Mouse (Mus musculus) left cerebral cortex, postnatal 14 days (tissue): ENCODE measurements around the gene St6gal1. TPM values are rescaled to one million over a fixed set of nuclear protein-coding genes. Genes with fewer than 3 reads are reported as not detected.

Source experiments
- DNase-seq, 2 experiments: peaks; one replicate each; pipeline ENCODE4 v3.0.0; 2021 to 2022; ENCODE audit warnings: low spot score in 2 of 2, mixed read lengths in 1 of 2
- intact Hi-C: fragments of 180-260 bp; cut with DNase I; formaldehyde crosslinking; loops from one replicate; pipeline ENCODE4 v1.15.1; 2025
- total RNA-seq, 2 experiments: library from RNA; stranded (reverse); gene quantifications; 2 replicates each; pipeline ENCODE4 v1.2.3; 2021

St6gal1 gene
- total RNA-seq, 2 experiments from 2014 or later, result 10.5 to 13.0 TPM

DNA sequence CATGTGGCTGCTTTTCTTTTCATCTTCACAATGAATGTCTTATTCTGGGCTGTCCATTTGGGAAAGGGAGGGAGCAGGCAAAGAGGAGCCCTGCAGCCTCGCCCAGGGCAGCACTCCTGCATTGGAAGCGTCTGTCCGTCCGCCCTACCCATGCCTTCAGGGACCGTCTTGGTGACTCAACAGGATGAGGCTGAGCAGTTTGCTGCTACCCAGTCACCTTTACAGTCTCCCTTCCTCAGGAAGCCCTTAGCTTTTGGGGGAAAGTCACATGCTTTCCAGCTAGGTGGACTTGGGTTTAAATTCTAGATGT, 16.4 kb downstream of the St6gal1 start:
- intact Hi-C loops, result no loop called here
- DNase-seq, result no peak

- DNase-seq, result no peak
- intact Hi-C loops, result no loop called here
Observed at GRCm38 (mm10) chr16:23243726-23244425, 19.3 kb downstream of the St6gal1 start.

DNA sequence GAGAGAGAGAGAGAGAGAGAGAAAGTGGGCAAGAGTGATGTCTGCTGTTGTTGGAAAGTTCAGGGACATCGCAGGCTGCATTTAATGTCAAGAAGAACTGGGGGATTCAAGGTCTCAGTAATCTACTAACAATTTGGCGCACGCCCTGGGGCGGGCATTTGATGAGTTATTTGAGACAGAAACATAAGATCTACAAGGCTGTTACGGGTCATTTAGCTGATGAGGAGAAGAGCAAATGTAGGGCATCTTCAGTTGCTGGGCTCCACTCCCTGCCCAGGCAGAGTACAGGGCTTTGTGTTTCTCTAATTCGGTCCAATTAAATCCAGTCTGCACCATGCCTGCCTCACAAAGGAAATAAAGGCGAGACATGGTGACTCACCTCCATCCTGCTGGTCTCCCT, 19.9 kb downstream of the St6gal1 start:
- intact Hi-C loops, result no loop called here

GRCm38 (mm10) chr16:23249285-23249684, 24.7 kb downstream of the St6gal1 start:
- intact Hi-C loops, result no loop called here
- no peak for DNase-seq

More for the DNA sequence above, 19.9 kb downstream of the St6gal1 start:
- DNase-seq, result no peak

DNA sequence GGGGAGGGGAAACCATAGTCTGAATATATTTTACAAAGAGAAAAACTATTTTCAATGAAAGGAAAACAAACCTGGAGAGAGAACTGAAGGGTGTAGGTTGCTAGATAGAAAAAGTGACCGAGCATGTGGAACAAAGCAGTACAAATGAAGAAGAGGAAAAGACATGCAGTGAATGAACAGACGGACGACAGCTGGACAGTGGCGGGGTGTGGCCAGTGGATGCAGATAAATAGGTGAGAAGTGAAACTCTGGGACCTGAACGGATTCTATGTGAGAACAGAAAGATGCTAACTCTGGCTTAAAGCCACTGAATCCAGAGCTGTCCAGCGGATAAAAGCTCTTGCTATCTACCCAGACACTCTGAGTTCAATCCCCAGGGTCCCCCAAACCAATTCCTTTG, 25.2 kb downstream of the St6gal1 start:
- DNase-seq, result no peak
- intact Hi-C loops, result no loop called here

DNA sequence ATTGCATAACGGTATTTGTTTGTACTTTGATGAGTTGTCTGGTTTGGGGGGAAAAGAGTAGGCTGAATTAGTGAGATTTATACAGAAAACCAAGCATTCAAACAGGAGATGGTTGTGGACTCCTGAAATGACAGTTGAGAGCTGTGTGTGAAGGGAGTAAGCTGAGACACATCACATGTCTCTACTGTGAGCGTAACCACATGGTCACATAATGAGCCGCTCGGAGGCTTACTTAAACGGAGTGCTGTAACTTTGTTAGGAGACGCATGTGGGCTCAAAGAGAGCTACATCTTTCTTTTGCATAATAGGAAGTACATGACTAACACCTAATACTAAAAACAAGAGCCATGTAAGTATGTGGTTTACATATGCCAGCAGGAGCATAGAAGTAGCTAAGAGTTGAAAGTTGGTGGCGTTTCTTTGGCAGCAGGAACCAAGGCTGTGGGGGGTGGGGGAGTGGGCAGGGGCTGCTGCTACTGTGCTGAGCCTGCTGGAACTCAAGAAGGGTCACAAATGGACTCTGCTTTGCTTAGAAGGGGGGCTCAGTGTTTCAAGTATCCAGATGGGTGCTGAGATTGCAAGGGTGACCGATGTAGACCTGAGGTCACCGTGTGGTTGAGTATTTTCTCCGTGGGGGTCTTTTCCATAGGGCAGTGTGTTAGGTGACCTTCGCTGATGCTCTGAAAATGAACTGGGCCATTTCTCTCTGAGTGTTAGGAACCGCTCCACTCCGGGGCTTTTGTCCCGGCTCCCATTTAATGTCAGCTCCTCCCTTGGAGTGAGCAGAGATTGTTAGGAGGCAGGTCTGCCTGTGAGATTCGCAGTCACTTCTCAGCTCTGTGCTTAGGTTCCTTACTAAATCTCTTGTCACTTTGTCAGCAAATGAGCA, 26.3 kb downstream of the St6gal1 start:
- intact Hi-C loops, result no loop called here

GRCm38 (mm10) chr16:23251445-23251773, 26.9 kb downstream of the St6gal1 start:
- no peak for DNase-seq
- intact Hi-C loops, result no loop called here

More for the DNA sequence above, 26.3 kb downstream of the St6gal1 start:
- DNase-seq, result no peak

DNA sequence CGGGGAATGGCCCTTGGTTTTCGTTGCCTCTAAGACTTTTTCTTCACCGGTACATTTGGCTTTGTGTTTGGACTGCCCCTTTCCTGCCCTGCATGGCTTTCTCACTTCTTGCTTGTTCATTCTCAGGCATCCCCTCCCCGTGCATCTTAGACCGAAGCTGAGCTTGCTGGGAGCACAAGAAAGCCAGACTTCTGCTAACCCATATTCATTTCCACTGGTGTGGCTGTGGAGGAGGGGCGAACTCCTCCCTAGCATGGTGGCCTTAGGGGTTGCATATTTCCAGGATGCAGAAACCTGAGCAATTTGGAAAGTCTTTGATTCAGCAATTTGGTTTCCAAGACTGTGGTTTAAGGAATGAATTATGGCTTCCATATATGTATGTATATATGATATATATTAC, 29.1 kb downstream of the St6gal1 start:
- no peak for DNase-seq
- intact Hi-C loops, result no loop called here

GRCm38 (mm10) chr16:23254062-23254461, 29.5 kb downstream of the St6gal1 start:
- no peak for DNase-seq
- intact Hi-C loops, result no loop called here

- intact Hi-C loops, result no loop called here
Observed at GRCm38 (mm10) chr16:23256638-23257037, 32.1 kb downstream of the St6gal1 start.

DNA sequence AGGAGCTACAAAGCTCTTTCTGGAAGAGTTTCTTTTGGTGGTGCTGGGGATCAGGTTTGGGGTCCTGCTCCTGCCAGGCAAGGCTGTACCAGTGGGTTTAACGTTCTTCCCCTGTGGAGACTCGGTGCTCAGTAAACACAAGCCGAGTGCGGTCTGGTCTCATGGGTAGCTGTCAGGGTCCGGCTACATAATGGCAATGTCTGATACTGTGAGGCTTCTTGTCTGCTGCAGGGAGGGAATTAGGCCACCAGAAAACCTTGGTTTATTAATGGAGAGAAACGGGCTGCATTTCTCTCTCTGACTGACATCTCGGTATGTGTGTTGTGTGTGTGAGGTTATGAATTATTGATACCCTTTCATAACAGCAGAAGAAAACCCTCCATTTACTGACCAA, 33.9 kb downstream of the St6gal1 start:
- DNase-seq, result no peak
- intact Hi-C loops, result no loop called here

More at GRCm38 (mm10) chr16:23256638-23257037, 32.1 kb downstream of the St6gal1 start:
- DNase-seq, result no peak

DNA sequence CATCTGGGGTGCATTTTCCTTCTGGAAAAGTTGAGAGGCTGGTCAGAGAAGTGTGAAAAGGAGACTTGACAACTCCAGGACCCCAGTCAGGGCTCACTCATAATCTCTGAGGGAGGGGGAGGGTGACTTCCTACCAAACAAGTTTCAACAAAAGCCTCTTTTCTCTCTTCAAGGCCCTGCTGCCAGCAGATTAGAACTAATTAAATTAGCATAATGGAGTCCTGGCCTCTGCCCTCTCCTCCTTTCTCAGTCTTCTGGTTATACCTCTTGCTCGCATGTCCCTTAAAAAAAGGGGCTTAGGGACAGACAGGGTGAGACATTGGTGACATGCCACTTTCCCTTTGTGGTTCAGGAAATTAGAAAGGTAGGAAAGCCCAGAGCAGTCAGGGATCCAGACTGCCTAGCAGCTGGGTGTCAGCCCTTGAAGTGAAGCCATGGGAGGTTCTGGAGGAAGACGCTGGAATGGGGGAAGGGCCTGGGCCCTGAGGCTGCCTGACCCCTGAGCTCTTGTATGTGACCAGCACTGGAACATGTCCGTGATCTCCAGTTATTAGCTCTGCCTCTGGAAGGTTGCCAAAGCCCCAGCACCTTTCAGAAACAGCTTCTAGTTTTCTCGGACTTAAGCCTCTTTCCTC, 34.4 kb downstream of the St6gal1 start:
- no peak for DNase-seq
- intact Hi-C loops, result no loop called here

DNA sequence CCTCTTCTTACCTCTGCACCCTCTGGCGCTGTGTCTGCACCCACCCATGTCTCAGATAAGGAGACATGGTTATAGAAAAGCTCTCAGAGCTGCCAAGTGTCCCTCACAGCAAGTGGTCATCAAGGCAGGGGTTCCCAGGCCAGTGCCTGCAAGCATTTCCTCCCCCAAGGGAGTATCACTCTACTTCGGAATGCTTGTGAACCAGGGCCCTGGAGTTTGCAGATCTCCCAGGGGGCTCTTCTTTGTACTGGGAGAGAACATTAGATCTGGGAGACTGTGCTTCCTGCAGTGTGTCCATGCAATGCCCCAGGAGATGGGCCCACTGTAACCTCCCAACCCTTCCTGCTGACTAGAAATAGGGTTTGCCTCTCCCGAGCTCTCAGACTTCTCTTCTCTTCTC, 35.0 kb downstream of the St6gal1 start:
- no peak for DNase-seq
- intact Hi-C loops, result no loop called here

DNA sequence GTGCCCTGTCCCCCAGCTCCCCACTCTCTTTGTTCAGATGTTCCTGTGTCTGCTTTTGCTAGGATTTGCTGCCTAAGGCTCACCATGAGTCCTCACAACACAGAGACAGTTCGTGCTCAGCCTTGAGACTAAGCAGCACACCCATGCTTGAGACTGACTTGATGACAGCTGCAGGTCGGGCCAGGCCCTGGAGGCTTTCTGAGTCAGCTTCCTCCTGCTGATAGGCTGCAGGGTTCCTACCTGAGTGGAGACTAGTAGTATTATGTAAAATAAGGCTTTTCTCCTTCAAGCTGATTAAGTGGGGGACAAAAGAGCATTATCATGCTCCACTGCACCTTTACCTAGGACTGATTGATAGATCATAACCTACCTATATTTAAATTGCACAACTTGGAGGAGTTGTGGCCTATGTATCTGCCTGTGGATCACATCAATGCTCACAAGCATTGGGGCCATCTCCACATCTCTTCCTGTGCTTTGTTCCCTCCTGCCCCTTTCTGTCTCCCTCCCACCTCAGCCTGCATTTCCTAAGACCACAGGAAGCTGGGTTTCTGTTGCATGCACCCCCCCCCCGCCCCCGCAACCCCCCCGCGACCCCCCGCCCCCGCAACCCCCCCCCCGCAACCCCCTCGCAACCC, 37.7 kb downstream of the St6gal1 start:
- intact Hi-C loops, result no loop called here
- no peak for DNase-seq

DNA sequence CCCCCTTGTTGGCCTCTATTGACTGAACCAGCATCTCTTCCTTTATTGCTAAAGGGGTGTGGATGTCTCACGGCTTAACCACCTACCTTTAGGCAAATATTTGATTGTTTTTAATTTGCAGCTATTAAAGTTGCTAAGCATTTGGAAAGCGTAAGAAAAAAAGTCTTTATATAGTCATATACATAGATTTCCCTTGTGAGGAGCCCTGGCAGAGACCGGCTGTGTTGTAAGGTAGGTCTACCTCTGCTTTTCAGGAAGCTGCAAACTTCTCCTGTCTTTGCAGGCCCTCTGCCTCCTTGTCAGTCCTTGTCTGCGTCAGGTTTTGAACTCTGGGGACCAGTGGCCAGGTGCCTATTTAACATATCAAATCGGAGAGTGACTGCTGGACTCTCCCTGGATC, 38.3 kb downstream of the St6gal1 start:
- intact Hi-C loops, result no loop called here
- no peak for DNase-seq

DNA sequence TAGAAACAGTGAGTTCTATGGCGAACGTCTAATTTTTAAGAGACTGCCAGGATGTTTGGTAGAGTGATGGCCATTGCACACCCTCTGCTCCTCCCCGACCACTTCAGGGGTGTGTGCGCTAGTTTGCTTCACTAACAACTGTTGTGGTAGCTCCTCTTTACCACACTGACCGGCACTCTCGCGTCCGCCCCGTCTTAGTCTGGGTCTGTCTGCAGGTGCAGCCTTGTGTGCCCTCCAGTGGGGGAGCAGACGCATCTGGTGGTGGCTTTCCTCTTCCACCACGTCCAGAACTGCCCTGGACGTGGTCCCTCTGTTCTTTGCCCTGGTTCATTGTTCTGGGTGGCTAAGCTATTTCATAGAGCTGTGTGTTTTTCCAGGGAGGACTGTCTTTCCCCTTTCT, 40.5 kb downstream of the St6gal1 start:
- intact Hi-C loops, result no loop called here
- no peak for DNase-seq

DNA sequence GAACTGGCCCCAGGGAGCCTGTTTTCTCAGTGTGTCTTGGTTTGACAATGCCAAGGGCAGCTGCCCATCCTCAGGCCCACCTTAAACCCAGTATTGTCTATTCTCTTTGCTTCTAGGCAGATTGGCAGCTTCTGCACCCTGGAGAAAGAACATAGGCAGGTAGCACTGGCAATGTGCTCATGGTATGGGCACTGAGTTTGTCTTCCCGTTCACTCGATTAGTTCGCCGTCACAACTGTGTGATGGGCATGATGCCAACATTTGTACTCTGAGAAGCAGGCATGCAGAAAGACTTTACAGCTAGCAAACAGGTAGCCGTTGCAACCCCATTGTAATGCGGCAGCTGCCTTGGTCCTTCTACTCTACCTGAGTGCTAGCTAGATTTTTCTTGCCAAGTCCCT, 40.9 kb downstream of the St6gal1 start:
- DNase-seq, result no peak
- intact Hi-C loops, result no loop called here

- intact Hi-C loops, result no loop called here
- no peak for DNase-seq
Observed at GRCm38 (mm10) chr16:23266293-23266692, 41.8 kb downstream of the St6gal1 start.

GRCm38 (mm10) chr16:23266896-23267295, 42.4 kb downstream of the St6gal1 start:
- no peak for DNase-seq
- intact Hi-C loops, result no loop called here

- intact Hi-C loops, result no loop called here
- DNase-seq, result no peak
Observed at GRCm38 (mm10) chr16:23268231-23268630, 43.7 kb downstream of the St6gal1 start.
